Mouse (Mus musculus) adrenal gland, postnatal 36 days (tissue): Measurements from ENCODE around the gene Cdc42bpg. TPM values are rescaled to one million over a fixed set of nuclear protein-coding genes. Genes with fewer than 3 reads are reported as not detected.
A peak's percentile ranks its signal among the peaks of the same experiment; 100 is the strongest.

Experiments used
- DNase-seq, 2 experiments: peaks; one replicate each; pipeline ENCODE4 v3.0.0; 2021; ENCODE audit warnings: mixed read lengths in 1 of 2
- microRNA-seq: library from miRNA; unstranded; fragments of <30 nt; microRNA quantifications from one replicate; pipeline ENCODE4 v1.2.0, GENCODE M21; 2021
- total RNA-seq, 2 experiments: library from RNA; stranded (reverse); gene quantifications; 2 replicates each; pipeline ENCODE4 v1.2.3; 2021

Gene Cdc42bpg
- total RNA-seq, 2 experiments from 2014 or later, result 22.6 to 23.5 TPM

GRCm38 (mm10) chr19:6349215-6349983 is 43.1 kb downstream of the Cdc42bpg start:
- DNase-seq, result peak; percentile 50 to 73

GRCm38 (mm10) chr19:6351431-6352106 is 45.3 kb downstream of the Cdc42bpg start:
- DNase-seq, result no peak

GRCm38 (mm10) chr19:6352107-6352505 is 45.9 kb downstream of the Cdc42bpg start:
- no peak for DNase-seq

- no peak for DNase-seq
These were observed 47.8 kb downstream of the Cdc42bpg start for GRCm38 (mm10) chr19:6354030-6354429.

- DNase-seq, result no peak
These were observed 55.0 kb downstream of the Cdc42bpg start for GRCm38 (mm10) chr19:6361291-6361690.

GRCm38 (mm10) chr19:6363091-6363410 is 56.8 kb downstream of the Cdc42bpg start:
- DNase-seq, result no peak

GRCm38 (mm10) chr19:6363411-6364240 is 57.4 kb downstream of the Cdc42bpg start, which contains the start of gene Sf1:
TSS of gene Sf1 (plus strand) at chr19:6363690.
- peak; percentile 100 for DNase-seq

GRCm38 (mm10) chr19:6364317-6364725 is 58.1 kb downstream of the Cdc42bpg start:
- peak; percentile 94 to 95 for DNase-seq

- DNase-seq, result no peak
These were observed 58.6 kb downstream of the Cdc42bpg start for GRCm38 (mm10) chr19:6364842-6365241.

GRCm38 (mm10) chr19:6370175-6370574 is 63.9 kb downstream of the Cdc42bpg start:
- no peak for DNase-seq

- no peak for DNase-seq
These were observed 66.2 kb downstream of the Cdc42bpg start for GRCm38 (mm10) chr19:6372433-6372832.

- DNase-seq, result peak; percentile 88 to 92
These were observed 67.5 kb downstream of the Cdc42bpg start for GRCm38 (mm10) chr19:6373539-6374400.

- no peak for DNase-seq
These were observed 68.3 kb downstream of the Cdc42bpg start for GRCm38 (mm10) chr19:6374571-6374970.

Small RNA genes lying within 50 kb of the gene (microRNA-seq; reads per million reads assigned to microRNA genes)
- gene Mir192, result 96.0 reads per million, percentile 52 among the genes with 10 or more reads in this experiment
- gene Mir194-2, result 79.1 reads per million, percentile 49 among the genes with 10 or more reads in this experiment
- 1.5 reads per million for gene Mir6989

Other genes starting within 250 kb of the Cdc42bpg start
- gene Mrpl49, start 248.7 kb upstream of the Cdc42bpg start, total RNA-seq, result 10 to 100 TPM; 58.2 to 58.6 TPM
- gene Fau, start 248.6 kb upstream of the Cdc42bpg start, total RNA-seq, result 1,000 to 10,000 TPM; 1,081 to 1,082 TPM
- 10 to 100 TPM; 29.7 to 34.8 TPM for gene Znhit2, start 245.3 kb upstream of the Cdc42bpg start, total RNA-seq
- gene Tm7sf2, start 238.1 kb upstream of the Cdc42bpg start, total RNA-seq, result 10 to 100 TPM; 22.9 to 42.0 TPM
- 10 to 100 TPM; 51.9 to 59.8 TPM for gene Vps51, start 229.2 kb upstream of the Cdc42bpg start, total RNA-seq
- gene Tmem262, start 226.4 kb upstream of the Cdc42bpg start, total RNA-seq, result not detected
- under 1 TPM in 1 of 2 experiments, not detected in 1; 0.83 TPM for gene Gm28374, start 224.2 kb upstream of the Cdc42bpg start, total RNA-seq
- gene Zfpl1, start 221.5 kb upstream of the Cdc42bpg start, total RNA-seq, result 10 to 100 TPM; 34.2 to 37.4 TPM
- gene Cdca5, start 221.5 kb upstream of the Cdc42bpg start, total RNA-seq, result 1 to 10 TPM; 1.8 to 2.2 TPM
- not detected for gene AC131692.1, start 212.0 kb upstream of the Cdc42bpg start, total RNA-seq
- under 1 TPM in 1 of 2 experiments, not detected in 1; 0.10 TPM for gene Naaladl1, start 200.7 kb upstream of the Cdc42bpg start, total RNA-seq
- 10 to 100 TPM; 15.4 to 17.7 TPM for gene Sac3d1, start 187.8 kb upstream of the Cdc42bpg start, total RNA-seq
- 10 to 100 TPM; 29.0 to 29.2 TPM for gene Snx15, start 178.2 kb upstream of the Cdc42bpg start, total RNA-seq
- gene Batf2, start 165.5 kb upstream of the Cdc42bpg start, total RNA-seq, result 1 to 10 TPM; 1.2 to 2.0 TPM
- gene Arl2, start 164.9 kb upstream of the Cdc42bpg start, total RNA-seq, result 10 to 100 TPM; 80.5 to 81.7 TPM
- gene Majin, start 122.1 kb upstream of the Cdc42bpg start, total RNA-seq, result 1 to 10 TPM; 1.7 TPM
- gene Gpha2, start 80.1 kb upstream of the Cdc42bpg start, total RNA-seq, result 10 to 100 TPM; 25.5 to 27.9 TPM
- 100 to 1,000 TPM in 1 of 2 experiments, 10 to 100 TPM in 1; 83.5 to 129 TPM for gene Ppp2r5b, start 70.6 kb upstream of the Cdc42bpg start, total RNA-seq
- 10 to 100 TPM; 30.7 to 33.3 TPM for gene Atg2a, start 64.8 kb upstream of the Cdc42bpg start, total RNA-seq
- gene Ehd1, start 29.7 kb upstream of the Cdc42bpg start, total RNA-seq, result 100 to 1,000 TPM; 119 to 188 TPM
- 10 to 100 TPM; 48.7 to 56.3 TPM for gene Men1, start 28.5 kb downstream of the Cdc42bpg start, total RNA-seq
- 10 to 100 TPM; 29.9 to 32.2 TPM for gene Map4k2, start 34.7 kb downstream of the Cdc42bpg start, total RNA-seq
- gene Sf1, start 57.2 kb downstream of the Cdc42bpg start, total RNA-seq, result 100 to 1,000 TPM; 169 to 224 TPM
- 100 to 1,000 TPM in 1 of 2 experiments, 10 to 100 TPM in 1; 75.6 to 124 TPM for gene Pygm, start 77.9 kb downstream of the Cdc42bpg start, total RNA-seq
- 10 to 100 TPM; 28.7 to 34.4 TPM for gene Rasgrp2, start 92.9 kb downstream of the Cdc42bpg start, total RNA-seq
- 1 to 10 TPM; 9.2 TPM for gene Nrxn2, start 112.3 kb downstream of the Cdc42bpg start, total RNA-seq
- under 1 TPM in 1 of 2 experiments, not detected in 1; 0.20 TPM for gene Slc22a12, start 236.6 kb downstream of the Cdc42bpg start, total RNA-seq